Mouse (Mus musculus) adrenal gland, postnatal 25 days (tissue): ENCODE data around the gene Sema6d. TPM values are rescaled to one million over a fixed set of nuclear protein-coding genes. Genes with fewer than 3 reads are reported as not detected.

Experiments
- DNase-seq: peaks from one replicate; pipeline ENCODE4 v3.0.0; 2021; ENCODE audit warnings: mixed read lengths
- total RNA-seq: library from RNA; stranded (reverse); gene quantifications from 2 replicates; pipeline ENCODE4 v1.2.3, GENCODE M21; 2021

Sema6d gene
- total RNA-seq, 1 experiment from 2014 or later = 10.9 TPM

DNA sequence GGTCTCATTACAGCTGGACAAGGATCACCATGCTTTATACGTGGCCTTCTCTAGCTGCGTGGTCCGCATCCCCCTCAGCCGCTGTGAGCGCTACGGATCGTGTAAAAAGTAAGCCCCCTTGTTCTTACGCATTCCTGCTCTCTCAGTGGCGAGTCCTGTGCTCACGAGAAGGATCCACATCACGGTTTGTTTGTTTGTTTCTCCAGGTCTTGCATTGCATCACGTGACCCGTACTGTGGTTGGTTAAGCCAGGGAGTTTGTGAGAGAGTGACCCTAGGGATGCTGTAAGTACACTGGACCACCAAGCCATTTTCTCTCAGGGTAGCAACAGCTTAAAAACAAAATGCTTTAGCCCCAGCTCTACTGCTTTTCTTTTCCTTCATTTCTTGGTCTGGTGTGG, 569.8 kb downstream of the Sema6d start:
- no peak for DNase-seq

DNA sequence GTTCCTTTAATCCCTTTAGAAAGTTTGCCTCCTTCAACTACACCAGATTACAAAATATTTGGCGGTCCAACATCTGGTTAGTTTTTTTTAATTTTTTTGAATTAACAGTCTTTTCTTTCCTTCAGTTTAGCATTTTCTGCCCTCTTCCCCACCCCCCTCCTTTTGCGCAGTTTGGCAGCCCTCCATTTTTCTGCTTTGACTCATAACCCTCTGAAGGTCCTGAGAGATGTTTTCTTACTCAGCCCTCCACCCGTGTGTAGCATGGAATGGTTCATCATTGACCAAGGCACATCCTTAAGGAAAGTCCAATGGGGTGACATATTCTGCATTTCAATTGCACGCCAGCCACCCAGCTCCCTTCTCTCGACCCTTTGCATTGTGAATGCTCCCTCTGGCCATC, 570.9 kb downstream of the Sema6d start:
- peak; percentile 35 for DNase-seq

DNA sequence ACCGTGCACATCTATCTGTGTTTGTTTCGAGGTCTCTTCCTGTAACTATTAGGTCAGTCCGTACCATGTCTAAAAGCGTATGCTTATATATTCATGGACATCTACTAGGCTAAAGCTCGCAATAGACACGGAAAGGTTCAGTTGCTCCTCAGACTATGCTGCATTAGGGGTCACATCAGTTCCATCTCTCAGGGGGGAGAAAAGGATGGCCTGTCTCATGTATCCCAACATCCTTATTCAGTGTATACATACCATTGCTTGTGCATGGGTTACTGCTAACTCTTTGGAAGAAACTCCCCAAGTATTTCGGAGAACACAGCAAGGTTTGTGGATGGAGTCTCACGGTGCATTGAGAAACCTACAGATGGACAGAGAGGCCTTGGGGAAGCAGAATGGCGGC, 571.5 kb downstream of the Sema6d start:
- no peak for DNase-seq

DNA sequence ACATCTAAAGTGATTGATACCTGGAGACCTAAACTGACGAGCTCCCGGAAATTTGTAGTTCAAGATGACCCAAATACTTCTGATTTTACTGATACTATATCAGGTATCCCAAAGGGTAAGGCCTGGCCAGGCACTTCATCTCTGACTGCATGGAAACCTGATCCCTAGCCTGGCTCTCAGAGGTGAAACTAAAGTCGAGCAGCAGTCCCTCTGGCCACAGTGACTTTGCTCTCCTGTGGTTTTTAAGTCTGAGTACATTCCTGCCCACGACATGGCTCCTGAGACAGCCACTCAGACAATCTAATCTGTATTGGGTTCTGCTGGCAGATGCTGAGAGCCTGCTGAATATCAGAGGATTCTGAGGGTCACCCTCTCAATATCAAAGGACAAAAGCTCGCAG, 572.5 kb downstream of the Sema6d start:
- DNase-seq = no peak

DNA sequence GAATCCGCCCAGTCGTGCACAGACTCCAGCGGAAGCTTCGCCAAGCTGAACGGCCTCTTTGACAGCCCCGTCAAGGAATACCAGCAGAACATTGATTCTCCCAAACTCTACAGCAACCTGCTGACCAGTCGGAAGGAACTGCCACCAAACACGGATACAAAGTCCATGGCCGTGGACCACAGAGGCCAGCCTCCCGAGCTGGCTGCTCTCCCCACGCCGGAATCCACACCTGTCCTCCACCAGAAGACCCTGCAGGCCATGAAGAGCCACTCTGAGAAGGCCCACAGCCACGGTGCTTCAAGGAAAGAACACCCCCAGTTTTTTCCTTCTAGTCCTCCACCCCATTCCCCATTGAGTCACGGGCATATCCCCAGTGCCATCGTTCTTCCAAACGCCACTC, 574.4 kb downstream of the Sema6d start:
- DNase-seq = no peak

DNA sequence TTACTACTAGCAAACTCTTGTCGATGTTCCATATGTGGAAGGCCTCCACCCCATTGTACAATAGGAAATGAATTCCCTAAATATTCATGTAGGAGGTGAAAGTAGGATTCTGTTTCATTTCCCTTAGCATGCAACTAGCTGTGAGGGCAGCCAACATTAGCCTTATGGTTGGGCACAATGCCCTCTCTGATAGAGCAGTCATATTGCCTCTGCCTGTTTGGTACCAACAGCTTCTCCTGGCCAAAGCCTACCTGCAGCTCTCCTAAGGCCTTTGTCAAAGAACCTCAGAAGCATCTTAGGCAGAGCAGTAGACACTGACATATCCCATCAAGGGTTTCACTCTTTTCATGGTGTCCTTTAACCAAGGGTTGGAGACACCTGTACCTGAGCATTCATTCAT, 578.7 kb downstream of the Sema6d start:
- DNase-seq = no peak

DNA sequence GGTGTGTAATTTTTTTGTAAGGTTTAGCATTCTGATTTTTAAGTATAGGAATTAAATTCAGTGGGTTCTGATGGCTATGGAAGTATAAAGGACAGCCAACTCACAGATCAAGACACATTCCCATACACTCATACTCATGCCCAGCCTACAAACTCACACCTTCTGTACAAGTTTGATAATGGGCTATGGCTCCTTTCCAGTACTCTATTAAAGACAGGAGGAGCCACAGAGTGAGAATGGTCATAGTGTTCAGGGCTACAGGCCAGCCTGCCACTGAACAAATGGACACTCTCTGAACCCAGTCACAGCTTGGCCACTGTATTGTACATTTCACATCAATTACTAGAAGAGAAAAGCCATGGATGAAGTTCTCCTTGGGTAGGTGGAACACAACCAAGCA, 583.3 kb downstream of the Sema6d start:
- DNase-seq = no peak

DNA sequence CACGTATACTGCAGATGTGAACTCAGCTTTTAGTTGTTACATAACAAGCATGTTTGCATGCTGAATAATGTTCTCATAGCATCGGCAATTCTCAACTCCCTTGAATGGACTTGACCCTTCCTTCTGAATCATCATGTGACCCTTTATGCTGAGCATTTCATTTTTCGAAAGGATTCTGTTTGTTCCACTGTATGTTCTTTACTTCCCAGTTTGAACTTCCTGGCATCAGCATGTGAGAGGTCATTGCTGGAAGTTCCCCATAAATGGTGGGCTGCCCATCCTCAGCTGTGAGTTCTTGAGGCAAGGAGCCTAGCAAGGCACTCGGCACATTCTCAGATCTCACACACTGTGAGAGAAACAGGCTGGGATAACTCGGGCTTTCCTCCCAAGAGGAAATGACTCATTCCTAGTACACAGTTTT, 594.7 kb downstream of the Sema6d start:
- DNase-seq = no peak

DNA sequence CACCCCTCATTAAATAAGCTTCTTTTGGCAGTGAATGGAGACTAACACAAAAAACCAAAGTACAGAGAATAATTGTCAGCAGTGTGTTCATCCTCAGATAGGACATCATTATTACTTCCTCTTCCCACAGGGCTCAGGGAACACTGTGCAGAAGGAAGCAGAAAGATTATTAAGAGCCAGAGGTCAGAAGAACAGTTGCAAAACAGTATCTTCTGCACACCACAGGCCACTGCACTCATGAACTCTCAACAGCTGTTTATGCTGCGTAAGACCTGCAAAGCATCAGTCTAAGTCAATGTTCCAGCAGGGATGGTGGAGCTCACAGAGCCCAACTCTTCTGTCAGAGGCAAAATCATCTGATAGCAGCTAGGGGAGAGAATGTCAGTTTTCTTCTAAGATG, 600.6 kb downstream of the Sema6d start:
- DNase-seq = no peak

DNA sequence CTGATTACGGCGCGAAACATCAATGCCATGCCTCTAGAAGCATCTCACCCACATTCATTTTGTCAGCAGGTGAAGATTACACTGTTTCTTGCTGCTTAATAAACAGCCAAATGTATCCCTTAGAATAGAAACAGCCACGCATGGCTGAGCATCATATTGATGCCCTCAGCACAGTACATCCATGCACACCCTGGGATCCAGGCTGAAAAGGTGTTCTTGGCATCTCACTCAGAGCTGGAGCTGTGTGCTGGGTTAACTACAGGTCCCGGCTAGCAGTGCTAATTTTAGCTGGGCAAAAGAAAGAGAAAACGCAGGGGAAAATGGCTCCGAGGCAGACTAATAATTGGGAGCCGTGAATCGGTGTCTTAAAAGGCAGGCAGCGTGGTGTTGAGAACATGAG, 612.9 kb downstream of the Sema6d start:
- DNase-seq = no peak

DNA sequence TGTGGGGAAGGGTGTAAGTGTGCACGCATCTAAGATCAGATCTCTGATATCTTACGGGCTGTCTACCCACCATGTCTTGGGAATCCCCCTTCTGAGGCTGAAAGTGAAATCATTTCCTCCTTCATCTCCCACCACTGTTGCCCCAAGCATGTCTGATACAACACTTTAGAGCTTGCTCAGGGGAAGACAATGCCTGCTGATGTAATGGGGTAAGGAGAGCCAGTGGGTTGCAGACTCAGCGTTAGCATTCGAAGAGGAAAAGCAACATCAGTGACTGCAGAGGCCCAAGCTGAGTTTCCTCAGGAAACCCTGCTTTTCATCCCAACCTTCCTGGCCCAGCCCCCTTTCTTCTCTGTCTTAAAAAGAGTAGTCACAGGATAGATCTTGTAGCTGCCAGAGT, 615.2 kb downstream of the Sema6d start:
- no peak for DNase-seq

DNA sequence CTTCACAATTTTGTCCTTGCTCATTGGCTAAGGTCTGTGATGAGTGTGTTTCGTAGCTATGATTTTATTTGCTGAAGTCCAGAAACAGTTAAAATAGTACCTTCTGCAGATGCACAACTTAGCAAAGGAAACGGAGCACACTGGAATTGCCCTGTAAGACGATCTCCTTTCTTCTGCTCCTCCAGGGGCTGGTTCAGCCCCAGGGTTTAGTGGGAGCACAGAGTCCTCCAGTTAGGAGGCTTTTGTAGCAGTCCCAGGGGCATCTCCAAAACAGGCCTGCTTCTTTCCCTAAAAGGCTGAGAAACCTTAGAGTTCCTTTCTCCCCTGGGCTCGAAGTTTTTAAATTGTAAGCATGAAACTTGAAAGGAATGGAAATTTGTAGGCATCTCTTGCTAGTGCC, 616.0 kb downstream of the Sema6d start:
- DNase-seq = no peak

DNA sequence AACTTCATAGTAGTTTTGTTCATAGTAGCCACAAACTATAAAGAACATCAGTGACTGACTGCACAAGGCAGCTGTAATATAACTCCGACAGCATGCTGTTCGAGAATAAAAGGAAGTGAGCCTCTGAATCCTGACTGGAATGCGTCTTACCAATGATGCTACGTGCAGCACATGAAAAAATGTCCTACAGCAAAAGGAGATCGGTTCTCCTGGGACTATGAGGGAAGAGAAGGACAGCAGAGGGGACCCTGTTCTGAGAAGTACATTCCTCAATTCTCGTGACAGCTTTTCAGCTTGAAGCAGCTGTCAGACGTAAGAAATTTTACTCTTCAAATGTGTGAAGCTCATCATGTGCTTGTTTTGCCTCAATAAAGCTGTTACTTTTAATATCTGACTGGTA, 617.1 kb downstream of the Sema6d start:
- DNase-seq = no peak
